Mouse (Mus musculus) urinary bladder, postnatal 10 days (tissue): ENCODE data around the gene Zkscan3.
"Not testable (repeated sequence)": the region's sequence is repeated elsewhere in the genome, so short reads cannot be mapped to it uniquely, and the experiment has no call there.

Source experiments
- DNase-seq: peaks from one replicate; pipeline ENCODE4 v3.0.0; 2022; ENCODE audit warnings: low spot score

Gene Zkscan3

GRCm38 (mm10) chr13:21397486-21397885 lies 5.1 kb downstream of the Zkscan3 start:
- no peak for DNase-seq

DNA sequence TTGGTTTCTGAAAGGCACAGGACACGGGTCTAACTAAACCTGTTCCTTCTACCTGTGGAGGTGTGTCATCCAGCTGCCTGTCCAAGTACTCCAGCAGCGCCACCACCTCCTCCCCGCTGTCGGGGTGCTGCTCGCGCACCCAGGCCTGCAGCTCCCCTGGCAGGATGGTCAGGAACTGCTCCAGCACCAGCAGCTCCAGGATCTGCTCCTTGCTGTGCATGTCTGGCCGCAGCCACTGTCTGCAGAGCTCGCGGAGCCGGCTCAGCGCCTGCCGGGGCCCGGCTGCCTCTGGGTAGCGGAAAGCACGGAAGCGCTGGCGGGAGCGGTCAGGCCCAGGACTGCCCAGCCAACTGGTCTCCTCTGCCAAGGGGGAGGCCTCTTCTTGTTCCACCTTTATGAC lies 6.5 kb downstream of the Zkscan3 start:
- DNase-seq: not testable (repeated sequence)

- DNase-seq: no peak
These were observed 6.9 kb downstream of the Zkscan3 start for GRCm38 (mm10) chr13:21395623-21396022.

DNA sequence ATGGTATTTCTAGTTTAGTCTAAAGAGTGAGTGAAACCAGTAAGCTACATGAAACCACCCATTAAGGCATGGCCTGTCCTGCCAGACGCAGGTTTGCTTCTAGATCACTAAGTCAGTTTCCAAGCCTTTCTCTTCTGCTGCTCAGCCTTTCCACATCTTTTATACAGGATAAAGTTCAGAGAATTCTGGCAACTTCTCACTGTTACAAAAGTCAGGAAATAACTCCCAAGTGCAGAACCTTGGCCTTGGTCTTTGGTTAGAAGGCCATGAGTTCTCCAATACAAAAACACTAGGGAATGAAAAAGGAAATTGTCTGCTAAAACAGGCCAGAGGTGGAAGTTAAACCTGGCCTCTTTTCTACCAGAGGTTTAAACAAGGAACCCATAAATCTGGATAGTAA lies 7.3 kb downstream of the Zkscan3 start:
- no peak for DNase-seq

DNA sequence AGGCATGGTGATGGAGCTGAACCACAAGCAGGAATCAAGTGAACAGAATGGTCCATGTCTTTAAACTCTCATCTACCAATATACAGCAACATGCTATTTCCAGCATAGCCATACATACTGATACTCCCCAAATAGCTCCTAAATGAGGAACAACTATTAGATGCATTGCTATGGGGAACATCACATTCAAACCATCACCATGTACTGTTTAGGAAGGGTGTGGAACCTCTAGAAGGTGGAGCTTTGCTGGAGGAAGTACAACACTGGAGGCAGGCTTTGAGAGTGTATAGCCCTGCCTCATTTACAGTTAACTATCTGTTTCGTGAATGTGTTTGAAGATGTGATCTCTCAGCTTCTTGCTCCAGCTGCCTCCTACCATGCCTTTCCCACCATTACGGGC lies 24.8 kb downstream of the Zkscan3 start:
- DNase-seq: no peak

DNA sequence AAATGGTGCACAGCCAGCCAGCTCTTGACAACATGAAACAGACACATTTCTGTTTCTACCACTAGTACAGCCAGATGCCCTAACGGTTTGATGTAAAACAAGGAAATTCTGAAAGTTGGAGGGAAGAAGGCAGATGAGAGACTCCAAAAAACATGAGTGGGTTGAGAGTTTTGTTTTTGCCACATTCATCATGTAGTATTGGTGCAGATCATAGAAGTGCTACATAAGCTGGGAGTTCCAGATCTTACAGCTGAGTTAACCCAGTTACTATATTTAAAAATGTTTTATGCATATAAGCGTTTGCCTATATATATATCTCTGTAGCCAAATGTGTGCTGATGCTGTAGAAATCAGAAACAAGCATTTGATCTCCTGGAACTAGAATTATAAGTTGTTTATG lies 29.9 kb downstream of the Zkscan3 start:
- DNase-seq: no peak

GRCm38 (mm10) chr13:21366635-21367034 lies 35.9 kb downstream of the Zkscan3 start:
- DNase-seq: no peak

DNA sequence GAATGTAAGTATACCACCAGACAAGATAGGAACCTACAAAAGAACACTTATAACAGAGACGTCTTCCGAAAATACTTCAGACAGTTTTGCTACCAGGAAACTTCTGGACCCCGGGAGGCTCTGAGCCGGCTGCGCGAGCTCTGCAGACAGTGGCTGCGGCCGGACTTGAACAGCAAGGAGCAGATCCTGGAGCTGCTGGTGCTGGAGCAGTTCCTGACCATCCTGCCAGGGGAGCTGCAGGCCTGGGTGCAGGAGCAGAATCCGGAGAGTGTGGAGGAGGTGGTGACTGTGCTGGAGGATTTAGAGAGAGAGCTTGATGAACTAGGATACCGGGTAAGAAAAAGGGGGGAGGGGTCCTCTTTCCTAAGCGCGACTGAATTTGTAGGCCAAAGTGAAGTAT lies 38.8 kb downstream of the Zkscan3 start:
- DNase-seq: no peak

- peak; percentile 53 for DNase-seq
These were observed 39.8 kb downstream of the Zkscan3 start, which contains the start of gene Zscan12 for GRCm38 (mm10) chr13:21362621-21363248. Gene Zscan12, plus strand, starts transcription at chr13:21362820.

DNA sequence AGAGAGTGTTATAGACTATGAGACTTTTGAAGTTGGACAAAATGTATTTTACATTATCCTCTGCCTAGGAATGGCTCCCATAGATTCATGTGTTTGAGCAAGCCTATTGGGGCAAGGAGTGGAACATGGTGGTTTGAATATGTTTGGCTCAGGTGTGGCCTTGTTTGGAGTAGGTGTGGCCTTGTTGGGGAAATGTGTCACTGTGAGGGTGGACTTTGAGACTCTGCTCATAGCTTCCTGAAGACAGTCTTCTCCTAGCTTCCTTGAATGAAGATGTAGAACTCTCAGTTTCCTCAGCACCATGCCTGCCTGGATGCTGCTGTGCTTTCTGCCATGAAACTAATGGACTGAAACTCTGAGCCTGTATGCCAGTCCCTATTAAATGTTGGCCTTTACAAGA lies 52.0 kb downstream of the Zkscan3 start:
- DNase-seq: no peak

DNA sequence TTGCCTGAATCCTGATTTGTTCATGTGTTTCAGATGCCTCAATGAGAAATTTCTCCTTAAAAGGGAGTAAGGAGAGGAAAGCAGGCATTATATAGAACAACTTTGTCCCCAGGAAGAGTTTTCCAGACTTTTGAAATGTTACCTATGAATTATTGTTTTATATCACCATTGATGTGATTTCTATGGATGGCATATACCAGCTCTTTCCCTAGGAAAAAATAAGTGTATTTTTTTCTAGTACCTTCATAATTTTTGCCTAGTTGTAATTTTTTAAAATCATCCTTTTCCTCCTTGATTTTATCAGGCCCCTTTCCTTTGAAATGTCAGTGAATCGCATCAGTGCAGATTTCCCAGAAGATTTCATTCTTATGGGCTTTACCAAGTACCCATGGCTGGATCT lies 55.9 kb downstream of the Zkscan3 start, which contains the start of gene Olfr1367:
Olfr1367 (plus strand) TSS at position 301 of the 400 bp plus-strand sequence.
- no peak for DNase-seq
